Mouse (Mus musculus): ENCODE measurements at regions not wholly inside any gene's neighbourhood (a gene's known extent, or its start where the extent isn't known, plus 50 kb on each side); places are given as distances from the start of the nearest gene placed in this dataset.

GRCm38 (mm10) chr1:164564847-164565246 is 106.7 kb upstream of the Atp1b1 start:
- no peaks in the 10 kb centered on the region for H3K4me1 ChIP-seq
- WGBS, result 85% methylated on average over 6 of the region's 6 CpGs
- no peak for ATAC-seq (ENCODE audit: insufficient read depth, low FRiP score, low read depth)
- no peaks in the 10 kb centered on the region for H3K9me3 ChIP-seq
- H3K36me3 ChIP-seq, result no peaks in the 10 kb centered on the region
- no peak overlapping the region for H3K9ac ChIP-seq
- H3K27me3 ChIP-seq (replicated peaks), result no peaks in the 10 kb centered on the region
- no peak overlapping the region for H3K4me3 ChIP-seq (replicated peaks)
- H3K27ac ChIP-seq, result no peak overlapping the region
- H3K4me2 ChIP-seq, result no peak overlapping the region

- no peak overlapping the region for H3K4me3 ChIP-seq (replicated peaks)
- no peaks in the 10 kb centered on the region for H3K36me3 ChIP-seq
- H3K9me3 ChIP-seq, result no peaks in the 10 kb centered on the region
- no peak overlapping the region for H3K9ac ChIP-seq
- no peaks in the 10 kb centered on the region for H3K27me3 ChIP-seq (replicated peaks)
- no peak for ATAC-seq (ENCODE audit: insufficient read depth, low FRiP score, low read depth)
- no peak overlapping the region for H3K27ac ChIP-seq
- no peak overlapping the region for H3K4me2 ChIP-seq
- WGBS, result 81% methylated on average over 4 of the region's 4 CpGs
- H3K4me1 ChIP-seq, result no peaks in the 10 kb centered on the region
Measured at GRCm38 (mm10) chr1:164559546-164560228, 101.5 kb upstream of the Atp1b1 start.

- Histone ChIP-seq H3K27me3 (replicated peaks) (no peaks in the 10 kb centered on the region), H3K9me3 (no peaks in the 10 kb centered on the region), H3K36me3 (no peaks in the 10 kb centered on the region), H3K4me3 (replicated peaks) (no peak overlapping the region), H3K27ac (no peak overlapping the region), H3K9ac (no peak overlapping the region), H3K4me1 (0 out of 2 replicates have a peak, but pooled peaks cover 5% of the 10 kb centered on the region), H3K4me2 (no peak overlapping the region)
- 24% methylated on average over 4 of the region's 4 CpGs for WGBS
- peak; percentile 80 for ATAC-seq (ENCODE audit: insufficient read depth, low FRiP score, low read depth)
Measured at GRCm38 (mm10) chr1:164552658-164553057, 94.5 kb upstream of the Atp1b1 start.

GRCm38 (mm10) chr1:164551019-164551418 is 92.9 kb upstream of the Atp1b1 start:
- no peak overlapping the region for H3K9ac ChIP-seq
- H3K27ac ChIP-seq, result no peak overlapping the region
- H3K4me2 ChIP-seq, result no peak overlapping the region
- H3K4me3 ChIP-seq (replicated peaks), result no peak overlapping the region
- no peaks in the 10 kb centered on the region for H3K9me3 ChIP-seq
- ATAC-seq (ENCODE audit: insufficient read depth, low FRiP score, low read depth), result no peak
- 67% methylated on average over 2 of the region's 2 CpGs for WGBS
- no peaks in the 10 kb centered on the region for H3K27me3 ChIP-seq (replicated peaks)
- H3K36me3 ChIP-seq, result no peaks in the 10 kb centered on the region
- 0 out of 2 replicates have a peak, but pooled peaks cover 5% of the 10 kb centered on the region for H3K4me1 ChIP-seq

GRCm38 (mm10) chr1:164550596-164550995 is 92.4 kb upstream of the Atp1b1 start:
- H3K36me3 ChIP-seq, result no peaks in the 10 kb centered on the region
- 79% methylated on average over 3 of the region's 3 CpGs for WGBS
- ATAC-seq (ENCODE audit: insufficient read depth, low FRiP score, low read depth), result no peak

GRCm38 (mm10) chr1:164548071-164548470 is 89.9 kb upstream of the Atp1b1 start:
- WGBS, result 65% methylated on average over 8 of the region's 8 CpGs
- ATAC-seq (ENCODE audit: insufficient read depth, low FRiP score, low read depth), result no peak
- H3K4me2 ChIP-seq, result no peak overlapping the region
- no peak overlapping the region for H3K4me3 ChIP-seq (replicated peaks)
- H3K27ac ChIP-seq, result no peak overlapping the region
- no peaks in the 10 kb centered on the region for H3K27me3 ChIP-seq (replicated peaks)
- H3K4me1 ChIP-seq, result 0 out of 2 replicates have a peak, but pooled peaks cover 5% of the 10 kb centered on the region
- no peak overlapping the region for H3K9ac ChIP-seq
- no peaks in the 10 kb centered on the region for H3K9me3 ChIP-seq
- H3K36me3 ChIP-seq, result no peaks in the 10 kb centered on the region

More at GRCm38 (mm10) chr1:164550596-164550995, 92.4 kb upstream of the Atp1b1 start:
- Histone ChIP-seq H3K4me3 (replicated peaks) (no peak overlapping the region), H3K27ac (no peak overlapping the region), H3K4me1 (0 out of 2 replicates have a peak, but pooled peaks cover 5% of the 10 kb centered on the region), H3K27me3 (replicated peaks) (no peaks in the 10 kb centered on the region), H3K9me3 (no peaks in the 10 kb centered on the region), H3K4me2 (no peak overlapping the region), H3K9ac (no peak overlapping the region)

- Histone ChIP-seq H3K27ac (no peak overlapping the region), H3K4me1 (no peaks in the 10 kb centered on the region), H3K9me3 (no peaks in the 10 kb centered on the region), H3K4me3 (replicated peaks) (no peak overlapping the region), H3K36me3 (no peaks in the 10 kb centered on the region), H3K4me2 (no peak overlapping the region), H3K9ac (no peak overlapping the region), H3K27me3 (replicated peaks) (no peaks in the 10 kb centered on the region)
- no peak for ATAC-seq (ENCODE audit: insufficient read depth, low FRiP score, low read depth)
- WGBS, result 72% methylated on average over 4 of the region's 4 CpGs
Measured at GRCm38 (mm10) chr1:164545843-164546242, 87.7 kb upstream of the Atp1b1 start.

GRCm38 (mm10) chr1:164543045-164543803 is 85.1 kb upstream of the Atp1b1 start:
- Histone ChIP-seq H3K27ac (peak overlapping the region; percentile 63), H3K9ac (no peak overlapping the region), H3K4me2 (no peak overlapping the region), H3K36me3 (no peaks in the 10 kb centered on the region), H3K4me3 (replicated peaks) (no peak overlapping the region), H3K9me3 (no peaks in the 10 kb centered on the region), H3K27me3 (replicated peaks) (no peaks in the 10 kb centered on the region), H3K4me1 (no peaks in the 10 kb centered on the region)
- peak; percentile 47; the same call in 1 of the 2 replicates for ATAC-seq (ENCODE audit: insufficient read depth, low FRiP score, low read depth)
- 39% methylated on average over 9 of the region's 9 CpGs for WGBS

GRCm38 (mm10) chr1:164541711-164542110 is 83.6 kb upstream of the Atp1b1 start:
- Histone ChIP-seq H3K4me1 (no peaks in the 10 kb centered on the region), H3K9me3 (no peaks in the 10 kb centered on the region), H3K27ac (no peak overlapping the region), H3K4me3 (replicated peaks) (no peak overlapping the region), H3K9ac (no peak overlapping the region), H3K4me2 (no peak overlapping the region), H3K27me3 (replicated peaks) (no peaks in the 10 kb centered on the region), H3K36me3 (no peaks in the 10 kb centered on the region)
- no peak for ATAC-seq (ENCODE audit: insufficient read depth, low FRiP score, low read depth)
- WGBS, result 76% methylated on average over 1 of the region's 1 CpGs

- H3K4me3 ChIP-seq (replicated peaks), result no peak overlapping the region
- H3K27me3 ChIP-seq (replicated peaks), result no peaks in the 10 kb centered on the region
- no peaks in the 10 kb centered on the region for H3K4me1 ChIP-seq
- no peak; the same call in 1 of the 2 replicates for ATAC-seq (ENCODE audit: insufficient read depth, low FRiP score, low read depth)
- no peaks in the 10 kb centered on the region for H3K36me3 ChIP-seq
- WGBS, result 63% methylated on average over 5 of the region's 5 CpGs
- H3K9me3 ChIP-seq, result no peaks in the 10 kb centered on the region
- no peak overlapping the region for H3K27ac ChIP-seq
- H3K4me2 ChIP-seq, result no peak overlapping the region
- no peak overlapping the region for H3K9ac ChIP-seq
Measured at GRCm38 (mm10) chr1:164538304-164539043, 80.3 kb upstream of the Atp1b1 start.

GRCm38 (mm10) chr1:164537324-164537948 is 79.3 kb upstream of the Atp1b1 start:
- WGBS, result 65% methylated on average over 7 of the region's 7 CpGs
- H3K4me1 ChIP-seq, result no peaks in the 10 kb centered on the region

More at GRCm38 (mm10) chr1:164537324-164537948, 79.3 kb upstream of the Atp1b1 start:
- H3K4me2 ChIP-seq, result no peak overlapping the region
- H3K27ac ChIP-seq, result no peak overlapping the region
- no peaks in the 10 kb centered on the region for H3K36me3 ChIP-seq
- H3K9me3 ChIP-seq, result no peaks in the 10 kb centered on the region
- H3K4me3 ChIP-seq (replicated peaks), result no peak overlapping the region
- no peaks in the 10 kb centered on the region for H3K27me3 ChIP-seq (replicated peaks)
- ATAC-seq (ENCODE audit: insufficient read depth, low FRiP score, low read depth), result peak; percentile 79
- no peak overlapping the region for H3K9ac ChIP-seq
